Mouse (Mus musculus) intestine, embryonic 14.5 days (tissue): ENCODE measurements around the gene Bicral. TPM values are rescaled to one million over a fixed set of nuclear protein-coding genes. Genes with fewer than 3 reads are reported as not detected.

Source experiments
- ATAC-seq: fragments of 200-750 bp; cut with Nextera tagmentation; replicated peaks from 2 replicates; pipeline ENCODE4 v1.8.0; 2017; ENCODE audit warnings: low read depth, moderate number of reproducible peaks, moderate TSS enrichment, moderate library complexity; ENCODE audit not compliant: low FRiP score, low TSS enrichment
- DNase-seq: peaks from one replicate; pipeline ENCODE4 v3.0.0-alpha.2; 2018; ENCODE audit warnings: low spot score
- H3K27ac ChIP-seq: fragments of 300-500 bp; sonication (generic); 2 replicates; pipeline ENCODE4 v1.5.1; 2014; ENCODE audit warnings: low read depth, mild to moderate bottlenecking, control low read depth
- H3K27me3 ChIP-seq: fragments of 300-500 bp; sonication (generic); replicated peaks from 2 replicates; pipeline ENCODE4 v1.6.1; 2014; ENCODE audit warnings: low read length, control low read depth; ENCODE audit not compliant: control insufficient read depth, insufficient read depth
- H3K36me3 ChIP-seq: fragments of 300-500 bp; sonication (generic); 2 replicates; pipeline ENCODE4 v1.6.1; 2014; ENCODE audit warnings: low read length, control low read depth; ENCODE audit not compliant: control insufficient read depth, insufficient read depth
- H3K4me1 ChIP-seq: fragments of 300-500 bp; sonication (generic); replicated peaks from 2 replicates; pipeline ENCODE4 v1.6.1; 2014; ENCODE audit warnings: low read length, control low read depth, mixed read lengths; ENCODE audit not compliant: control insufficient read depth, insufficient read depth
- H3K4me2 ChIP-seq: fragments of 300-500 bp; sonication (generic); 2 replicates; pipeline ENCODE4 v1.6.1; 2014; ENCODE audit warnings: low read length
- H3K4me3 ChIP-seq: fragments of 300-500 bp; sonication (generic); 2 replicates; pipeline ENCODE4 v1.5.1; 2014; ENCODE audit warnings: low read depth, low read length, control low read depth, mixed read lengths
- H3K9ac ChIP-seq: fragments of 300-500 bp; sonication (generic); 2 replicates; pipeline ENCODE4 v1.6.1; 2014; ENCODE audit warnings: mild to moderate bottlenecking, low read length
- H3K9me3 ChIP-seq: fragments of 300-500 bp; sonication (generic); 2 replicates; pipeline ENCODE4 v1.6.1; 2016; ENCODE audit warnings: low read length, control low read depth; ENCODE audit not compliant: control insufficient read depth
- WGBS: fragments of 180-500 bp; shearing (Covaris S2); extraction: QIAGEN DNeasy Blood & Tissue Kit; methylation state at CpG from one replicate; pipeline ENCODE4 v1.1.7; 2014; 5-methylcytosine and 5-hydroxymethylcytosine counted together
- polyA plus RNA-seq: library from polyadenylated mRNA; unstranded; fragments of >200 nt; fragmentation: Nextera tagmentation; extraction: Ambion mirVana; gene quantifications from 2 replicates; pipeline ENCODE4 v1.2.1, GENCODE M21; 2014

The Bicral gene
- polyA plus RNA-seq, 1 experiment from 2014 or later: 5.5 TPM

- no peaks in the 10 kb centered on the region for H3K9me3 ChIP-seq
- H3K4me3 ChIP-seq: peak within 1 kb of the TSS; percentile 49
- peak within 1 kb of the TSS; percentile 73 for H3K4me2 ChIP-seq
- ATAC-seq (peak; percentile 93), DNase-seq (peak; percentile 94)
- H3K27ac ChIP-seq: peak within 1 kb of the TSS; percentile 86
- H3K27me3 ChIP-seq: no peaks in the 10 kb centered on the region
- H3K36me3 ChIP-seq: peaks cover 33% of the 10 kb centered on the region
- peak within 1 kb of the TSS; percentile 55 for H3K9ac ChIP-seq
- WGBS: under 1% methylated on average over 44 of the region's 44 CpGs
- H3K4me1 ChIP-seq: peaks cover 7% of the 10 kb centered on the region; the same call in 1 of the 2 replicates
Measured at GRCm38 (mm10) chr17:46782341-46783221, 75.7 kb downstream of the Bicral start, which contains the start of gene Rpl7l1. TSS of gene Rpl7l1 (minus strand) at chr17:46782672.

GRCm38 (mm10) chr17:46781876-46782275, 76.4 kb downstream of the Bicral start:
- peaks cover 40% of the 10 kb centered on the region for H3K36me3 ChIP-seq
- ATAC-seq: no peak
- no peak for DNase-seq

GRCm38 (mm10) chr17:46776087-46776486, 82.2 kb downstream of the Bicral start:
- Histone ChIP-seq H3K9me3 (no peaks in the 10 kb centered on the region), H3K4me2 (no peak overlapping the region), H3K36me3 (peaks cover 68% of the 10 kb centered on the region), H3K4me1 (peaks cover 17% of the 10 kb centered on the region), H3K27me3 (no peaks in the 10 kb centered on the region), H3K9ac (no peak overlapping the region), H3K4me3 (no peak overlapping the region), H3K27ac (no peak overlapping the region)
- ATAC-seq (no peak), DNase-seq (no peak)
- 80% methylated on average over 3 of the region's 3 CpGs for WGBS

More at GRCm38 (mm10) chr17:46781876-46782275, 76.4 kb downstream of the Bicral start:
- H3K4me3 ChIP-seq: peak overlapping the region; percentile 49
- H3K4me2 ChIP-seq: peak overlapping the region; percentile 73
- H3K9me3 ChIP-seq: no peaks in the 10 kb centered on the region
- H3K27ac ChIP-seq: peak overlapping the region; percentile 86
- peak overlapping the region; percentile 55 for H3K9ac ChIP-seq
- peaks cover 7% of the 10 kb centered on the region; the same call in 1 of the 2 replicates for H3K4me1 ChIP-seq
- H3K27me3 ChIP-seq: no peaks in the 10 kb centered on the region
- WGBS: 2% methylated on average over 11 of the region's 11 CpGs

GRCm38 (mm10) chr17:46775070-46775469, 83.2 kb downstream of the Bicral start:
- H3K4me3 ChIP-seq: no peak overlapping the region
- H3K9ac ChIP-seq: no peak overlapping the region
- H3K36me3 ChIP-seq: peaks cover 60% of the 10 kb centered on the region
- H3K9me3 ChIP-seq: no peaks in the 10 kb centered on the region
- ATAC-seq (no peak), DNase-seq (no peak)
- no peak overlapping the region for H3K27ac ChIP-seq
- WGBS: 94% methylated on average over 9 of the region's 9 CpGs
- no peak overlapping the region for H3K4me2 ChIP-seq
- H3K27me3 ChIP-seq: no peaks in the 10 kb centered on the region
- H3K4me1 ChIP-seq: peaks cover 15% of the 10 kb centered on the region

- H3K4me2 ChIP-seq: peak overlapping the region; percentile 73
- peaks cover 15% of the 10 kb centered on the region for H3K4me1 ChIP-seq
- no peaks in the 10 kb centered on the region for H3K9me3 ChIP-seq
- ATAC-seq: no peak
- 29% methylated on average over 2 of the region's 2 CpGs for WGBS
- no peak for DNase-seq
- H3K27ac ChIP-seq: no peak overlapping the region
- H3K9ac ChIP-seq: no peak overlapping the region
- no peaks in the 10 kb centered on the region for H3K27me3 ChIP-seq
- no peak overlapping the region for H3K4me3 ChIP-seq
- peaks cover 50% of the 10 kb centered on the region for H3K36me3 ChIP-seq
Measured at GRCm38 (mm10) chr17:46774131-46774472, 84.2 kb downstream of the Bicral start.

GRCm38 (mm10) chr17:46773278-46774130, 84.8 kb downstream of the Bicral start:
- ATAC-seq (peak; percentile 15; the same call in 1 of the 2 replicates), DNase-seq (peak; percentile 64)
- no peaks in the 10 kb centered on the region for H3K9me3 ChIP-seq
- peak overlapping the region; percentile 78 for H3K9ac ChIP-seq
- peaks cover 44% of the 10 kb centered on the region for H3K36me3 ChIP-seq
- no peaks in the 10 kb centered on the region for H3K27me3 ChIP-seq
- peak overlapping the region; percentile 96 for H3K4me3 ChIP-seq
- peak overlapping the region; percentile 73 for H3K4me2 ChIP-seq
- H3K4me1 ChIP-seq: peaks cover 15% of the 10 kb centered on the region
- H3K27ac ChIP-seq: peak overlapping the region; percentile 84
- WGBS: 9% methylated on average over 19 of the region's 20 CpGs

- Histone ChIP-seq H3K9me3 (no peaks in the 10 kb centered on the region), H3K27me3 (no peaks in the 10 kb centered on the region), H3K27ac (peak within 1 kb of the TSS; percentile 84), H3K4me3 (peak within 1 kb of the TSS; percentile 96), H3K4me2 (peak within 1 kb of the TSS; percentile 73), H3K4me1 (peaks cover 15% of the 10 kb centered on the region), H3K36me3 (peaks cover 35% of the 10 kb centered on the region), H3K9ac (peak within 1 kb of the TSS; percentile 78)
- WGBS: under 1% methylated on average over 50 of the region's 50 CpGs
- ATAC-seq: peak; percentile 86
- DNase-seq: peak; percentile 93
Measured at GRCm38 (mm10) chr17:46772404-46773277, 85.6 kb downstream of the Bicral start, which contains the start of gene 2310039H08Rik. TSS of gene 2310039H08Rik (plus strand) at chr17:46772635.

GRCm38 (mm10) chr17:46772038-46772403, 86.3 kb downstream of the Bicral start:
- H3K4me2 ChIP-seq: peak overlapping the region; percentile 73
- H3K4me3 ChIP-seq: peak overlapping the region; percentile 96
- ATAC-seq (peak; percentile 18; the same call in 1 of the 2 replicates), DNase-seq (no peak)
- WGBS: 5% methylated on average over 5 of the region's 5 CpGs
- H3K27me3 ChIP-seq: no peaks in the 10 kb centered on the region
- H3K36me3 ChIP-seq: peaks cover 29% of the 10 kb centered on the region
- peaks cover 15% of the 10 kb centered on the region for H3K4me1 ChIP-seq
- H3K9me3 ChIP-seq: no peaks in the 10 kb centered on the region
- peak overlapping the region; percentile 78 for H3K9ac ChIP-seq
- peak overlapping the region; percentile 60 for H3K27ac ChIP-seq
